9 mouse cellular contexts compared by ENCODE assay signal in genomic region chr6:31637371-31638052, GRCm38 (mm10).
A peak's percentile ranks its signal among the peaks of the same experiment; 100 is the strongest.
DNase-seq lines count a peak whose midpoint lies in the region; ATAC-seq and TF ChIP-seq lines count a peak whose summit lies in the region.
"Had no signal": no experiment of that assay in that cellular context is flagged by ENCODE, and none has a peak within 500 bp of the region (broad histone marks: within the 10 kb centered on the region; RNA-seq: fewer than 3 reads in every experiment).

No protein-coding gene starts in this region.

- no peak for DNase-seq in left cerebral cortex, adult 2 months (ENCODE audit: extremely low spot score in 1 of 2, low spot score in 2 of 2)
- DNase-seq in left cerebral cortex, adult 18-20 months (ENCODE audit: low spot score in 2 of 2) = no peak
- DNase-seq in forebrain, embryonic 14.5 days (ENCODE audit: low spot score) = no peak
- DNase-seq in urinary bladder, postnatal 14 days (ENCODE audit: low spot score) = no peak
- DNase-seq in spleen, adult 12 weeks (ENCODE audit: low spot score) = no peak
- DNase-seq: cerebellum, postnatal 36 days had no signal

- peak; percentile 16 for TF ChIP-seq CTCF in left cerebral cortex, adult 2 months (IDR thresholded peaks at IDR 0.05)

- H3K9me3 ChIP-seq in forebrain, embryonic 14.5 days (replicated peaks; ENCODE audit: control insufficient read depth, low read length) = no peaks in the 10 kb centered on the region
- H3K9me3 ChIP-seq in midbrain, embryonic 12.5 days = no peaks in the 10 kb centered on the region

- ATAC-seq in forebrain, embryonic 14.5 days = no peak
- no peak for ATAC-seq in midbrain, embryonic 12.5 days (ENCODE audit: low FRiP score, low read depth)

- peak overlapping the region; percentile 13; the same call in 1 of the 2 replicates for H3K4me2 ChIP-seq in forebrain, embryonic 14.5 days (ENCODE audit: low read length)
- 0 out of 2 replicates have a peak overlapping the region, but pooled peaks have one; percentile 13 for H3K4me2 ChIP-seq in midbrain, embryonic 12.5 days (replicated peaks)

- H3K9ac ChIP-seq in forebrain, embryonic 14.5 days (ENCODE audit: low read length) = no peak overlapping the region
- no peak overlapping the region for H3K9ac ChIP-seq in midbrain, embryonic 12.5 days (replicated peaks)

- intact Hi-C loops in left cerebral cortex, adult 2 months (cut with DNase I) = no loop called here

- H3K27me3 ChIP-seq in forebrain, embryonic 14.5 days (replicated peaks; ENCODE audit: control insufficient read depth, insufficient read depth, low read length) = no peaks in the 10 kb centered on the region
- peaks cover 22% of the 10 kb centered on the region for H3K27me3 ChIP-seq in midbrain, embryonic 12.5 days

- 17% methylated on average over 16 of the region's 16 CpGs for WGBS in forebrain, embryonic 14.5 days
- WGBS in midbrain, embryonic 12.5 days = 16% methylated on average over 16 of the region's 16 CpGs

- no peak overlapping the region for H3K4me3 ChIP-seq in left cerebral cortex, adult 2 months
- no peak overlapping the region for H3K4me3 ChIP-seq in brown adipose tissue, adult 24 weeks (ENCODE audit: insufficient read depth, low read depth, low read length)
- H3K4me3 ChIP-seq in forebrain, embryonic 14.5 days (ENCODE audit: low read depth, low read length) = no peak overlapping the region
- no peak overlapping the region for H3K4me3 ChIP-seq in midbrain, embryonic 12.5 days

- H3K4me1 ChIP-seq in brown adipose tissue, adult 24 weeks (ENCODE audit: control insufficient read depth, insufficient read depth, insufficient read length, low read length) = peaks cover 18% of the 10 kb centered on the region
- peaks cover 4% of the 10 kb centered on the region for H3K4me1 ChIP-seq in forebrain, embryonic 14.5 days (ENCODE audit: control insufficient read depth, insufficient read depth, low read length)
- peaks cover 17% of the 10 kb centered on the region for H3K4me1 ChIP-seq in midbrain, embryonic 12.5 days

- no peak overlapping the region for H3K27ac ChIP-seq in left cerebral cortex, adult 2 months
- peak overlapping the region; percentile 31 for H3K27ac ChIP-seq in brown adipose tissue, adult 24 weeks (replicated peaks; ENCODE audit: low read depth, low read length)
- H3K27ac ChIP-seq in forebrain, embryonic 14.5 days (ENCODE audit: low read depth, low read length) = no peak overlapping the region
- no peak overlapping the region for H3K27ac ChIP-seq in midbrain, embryonic 12.5 days (replicated peaks)
- H3K27ac ChIP-seq: macrophage had no signal

- no peaks in the 10 kb centered on the region for H3K36me3 ChIP-seq in forebrain, embryonic 14.5 days (ENCODE audit: control insufficient read depth, insufficient read depth, low read length)
- H3K36me3 ChIP-seq in midbrain, embryonic 12.5 days = no peaks in the 10 kb centered on the region
